Mouse (Mus musculus) embryonic facial prominence, embryonic 10.5 days (tissue): Measurements from ENCODE around the gene Mpv17l2. TPM values are rescaled to one million over a fixed set of nuclear protein-coding genes. Genes with fewer than 3 reads are reported as not detected.

Experiments used
- DNase-seq: peaks from one replicate; pipeline ENCODE4 v3.0.0-alpha.2; 2017; ENCODE audit warnings: low spot score
- H3K27ac ChIP-seq: fragments of 300-500 bp; sonication (generic); replicated peaks from 2 replicates; pipeline ENCODE4 v1.5.1; 2016; ENCODE audit warnings: mild to moderate bottlenecking
- H3K27me3 ChIP-seq: fragments of 300-500 bp; sonication (generic); replicated peaks from 2 replicates; pipeline ENCODE4 v1.6.1; 2016; ENCODE audit warnings: low read depth, mild to moderate bottlenecking; ENCODE audit not compliant: poor library complexity, severe bottlenecking
- H3K36me3 ChIP-seq: fragments of 300-500 bp; sonication (generic); replicated peaks from 2 replicates; pipeline ENCODE4 v1.6.1; 2016; ENCODE audit warnings: mild to moderate bottlenecking, moderate library complexity
- H3K4me1 ChIP-seq: fragments of 300-500 bp; sonication (generic); 2 replicates; pipeline ENCODE4 v1.6.1; 2016
- H3K4me3 ChIP-seq: fragments of 300-500 bp; sonication (generic); 2 replicates; pipeline ENCODE4 v1.5.1; 2016; ENCODE audit warnings: mild to moderate bottlenecking, moderate library complexity
- H3K9me3 ChIP-seq: fragments of 300-500 bp; sonication (generic); 2 replicates; pipeline ENCODE4 v1.6.1; 2016; ENCODE audit warnings: mild to moderate bottlenecking
- WGBS: fragments of 180-500 bp; shearing (Covaris S2); methylation state at CpG from one replicate; pipeline ENCODE4 v1.1.7; 2016; 5-methylcytosine and 5-hydroxymethylcytosine counted together
- polyA plus RNA-seq: library from polyadenylated mRNA; unstranded; fragments of >200 nt; fragmentation: Nextera tagmentation; extraction: Ambion mirVana; gene quantifications from 2 replicates; pipeline ENCODE4 v1.2.1, GENCODE M21; 2016

Gene Mpv17l2
- polyA plus RNA-seq, 1 experiment from 2014 or later, result 34.5 TPM

- 73% methylated on average over 12 of the region's 12 CpGs for WGBS
- peaks cover 75% of the 10 kb centered on the region for H3K36me3 ChIP-seq
- H3K9me3 ChIP-seq, result no peaks in the 10 kb centered on the region
- peak overlapping the region; percentile 17; the same call in 1 of the 2 replicates for H3K4me3 ChIP-seq
- no peak for DNase-seq
- no peak overlapping the region for H3K27ac ChIP-seq
- peaks cover 17% of the 10 kb centered on the region for H3K27me3 ChIP-seq
- peaks cover 52% of the 10 kb centered on the region for H3K4me1 ChIP-seq
Measured at GRCm38 (mm10) chr8:70769858-70770257, 9.1 kb upstream of the Mpv17l2 start.

GRCm38 (mm10) chr8:70769359-70769758 is 8.6 kb upstream of the Mpv17l2 start:
- Histone ChIP-seq H3K36me3 (peaks cover 70% of the 10 kb centered on the region), H3K27me3 (peaks cover 17% of the 10 kb centered on the region), H3K4me1 (peaks cover 47% of the 10 kb centered on the region), H3K27ac (no peak overlapping the region), H3K4me3 (peak overlapping the region; percentile 17; the same call in 1 of the 2 replicates), H3K9me3 (no peaks in the 10 kb centered on the region)
- DNase-seq, result peak; percentile 97
- WGBS, result 7% methylated on average over 26 of the region's 26 CpGs

GRCm38 (mm10) chr8:70768956-70769355 is 8.2 kb upstream of the Mpv17l2 start:
- 85% methylated on average over 16 of the region's 16 CpGs for WGBS
- Histone ChIP-seq H3K36me3 (peaks cover 66% of the 10 kb centered on the region), H3K9me3 (no peaks in the 10 kb centered on the region), H3K4me1 (peaks cover 43% of the 10 kb centered on the region), H3K4me3 (peak overlapping the region; percentile 17; the same call in 1 of the 2 replicates), H3K27me3 (peaks cover 17% of the 10 kb centered on the region), H3K27ac (no peak overlapping the region)
- no peak for DNase-seq

GRCm38 (mm10) chr8:70768231-70768776 is 7.6 kb upstream of the Mpv17l2 start:
- Histone ChIP-seq H3K36me3 (peaks cover 59% of the 10 kb centered on the region), H3K27ac (no peak overlapping the region), H3K4me3 (no peak overlapping the region; the same call in 1 of the 2 replicates), H3K9me3 (no peaks in the 10 kb centered on the region), H3K27me3 (peaks cover 17% of the 10 kb centered on the region), H3K4me1 (peaks cover 37% of the 10 kb centered on the region)
- no peak for DNase-seq
- 95% methylated on average over 32 of the region's 32 CpGs for WGBS

- peaks cover 17% of the 10 kb centered on the region for H3K27me3 ChIP-seq
- peaks cover 36% of the 10 kb centered on the region for H3K4me1 ChIP-seq
- WGBS, result 76% methylated on average over 6 of the region's 6 CpGs
- no peaks in the 10 kb centered on the region for H3K9me3 ChIP-seq
- H3K27ac ChIP-seq, result no peak overlapping the region
- no peak overlapping the region for H3K4me3 ChIP-seq
- peaks cover 51% of the 10 kb centered on the region for H3K36me3 ChIP-seq
- no peak for DNase-seq
Measured at GRCm38 (mm10) chr8:70767503-70767902, 6.8 kb upstream of the Mpv17l2 start.

GRCm38 (mm10) chr8:70766571-70767440 is 6.1 kb upstream of the Mpv17l2 start:
- Histone ChIP-seq H3K27me3 (peaks cover 17% of the 10 kb centered on the region), H3K27ac (peak overlapping the region; percentile 72), H3K4me3 (peak overlapping the region; percentile 61), H3K4me1 (peaks cover 36% of the 10 kb centered on the region), H3K36me3 (peaks cover 44% of the 10 kb centered on the region), H3K9me3 (no peaks in the 10 kb centered on the region)
- DNase-seq, result peak; percentile 80
- 8% methylated on average over 21 of the region's 21 CpGs for WGBS

GRCm38 (mm10) chr8:70765838-70766570 is 5.3 kb upstream of the Mpv17l2 start:
- Histone ChIP-seq H3K27me3 (peaks cover 17% of the 10 kb centered on the region), H3K27ac (peak overlapping the region; percentile 72), H3K36me3 (peaks cover 36% of the 10 kb centered on the region), H3K4me1 (peaks cover 44% of the 10 kb centered on the region), H3K4me3 (peak overlapping the region; percentile 61), H3K9me3 (no peaks in the 10 kb centered on the region)
- peak; percentile 54 for DNase-seq
- WGBS, result 2% methylated on average over 34 of the region's 34 CpGs

GRCm38 (mm10) chr8:70765329-70765728 is 4.6 kb upstream of the Mpv17l2 start:
- Histone ChIP-seq H3K36me3 (peaks cover 30% of the 10 kb centered on the region), H3K4me3 (peak overlapping the region; percentile 61), H3K27me3 (peaks cover 17% of the 10 kb centered on the region), H3K27ac (no peak overlapping the region), H3K9me3 (no peaks in the 10 kb centered on the region), H3K4me1 (peaks cover 49% of the 10 kb centered on the region)
- 80% methylated on average over 9 of the region's 9 CpGs for WGBS
- no peak for DNase-seq

GRCm38 (mm10) chr8:70764676-70765075 is 3.9 kb upstream of the Mpv17l2 start:
- Histone ChIP-seq H3K27me3 (peaks cover 17% of the 10 kb centered on the region), H3K4me1 (peaks cover 54% of the 10 kb centered on the region), H3K4me3 (peak overlapping the region; percentile 61; the same call in 1 of the 2 replicates), H3K36me3 (peaks cover 23% of the 10 kb centered on the region), H3K27ac (no peak overlapping the region), H3K9me3 (no peaks in the 10 kb centered on the region)
- WGBS, result 91% methylated on average over 13 of the region's 13 CpGs
- DNase-seq, result no peak

- H3K27ac ChIP-seq, result no peak overlapping the region
- peaks cover 17% of the 10 kb centered on the region for H3K27me3 ChIP-seq
- 86% methylated on average over 8 of the region's 8 CpGs for WGBS
- no peaks in the 10 kb centered on the region for H3K9me3 ChIP-seq
- peaks cover 54% of the 10 kb centered on the region for H3K4me1 ChIP-seq
- DNase-seq, result no peak
- H3K36me3 ChIP-seq, result peaks cover 17% of the 10 kb centered on the region
- no peak overlapping the region for H3K4me3 ChIP-seq
Measured at GRCm38 (mm10) chr8:70764026-70764425, 3.3 kb upstream of the Mpv17l2 start.

- 6% methylated on average over 3 of the region's 3 CpGs for WGBS
Measured at GRCm38 (mm10) chr8:70763354-70763753, 2.6 kb upstream of the Mpv17l2 start.

GRCm38 (mm10) chr8:70762118-70762517 is 1.4 kb upstream of the Mpv17l2 start:
- H3K4me3 ChIP-seq, result no peak overlapping the region
- no peaks in the 10 kb centered on the region for H3K9me3 ChIP-seq
- H3K36me3 ChIP-seq, result peaks cover 17% of the 10 kb centered on the region
- 88% methylated on average over 1 of the region's 1 CpGs for WGBS
- H3K4me1 ChIP-seq, result peaks cover 52% of the 10 kb centered on the region
- H3K27me3 ChIP-seq, result peaks cover 11% of the 10 kb centered on the region
- no peak overlapping the region for H3K27ac ChIP-seq
- DNase-seq, result no peak

More at GRCm38 (mm10) chr8:70763354-70763753, 2.6 kb upstream of the Mpv17l2 start:
- Histone ChIP-seq H3K27me3 (peaks cover 17% of the 10 kb centered on the region), H3K4me3 (no peak overlapping the region), H3K9me3 (no peaks in the 10 kb centered on the region), H3K4me1 (peaks cover 59% of the 10 kb centered on the region), H3K36me3 (peaks cover 15% of the 10 kb centered on the region), H3K27ac (no peak overlapping the region)
- peak; percentile 66 for DNase-seq
